Mouse (Mus musculus) myocyte (in vitro differentiated cells): ENCODE data around the gene Kif17. TPM values are rescaled to one million over a fixed set of nuclear protein-coding genes. Genes with fewer than 3 reads are reported as not detected.

Experiments used
- H3K27me3 ChIP-seq: one replicate; pipeline ENCODE4 v1.6.1; 2011; ENCODE audit not compliant: control insufficient read depth, insufficient read depth, insufficient read length
- H3K36me3 ChIP-seq: one replicate; pipeline ENCODE4 v1.6.1; 2011; ENCODE audit not compliant: control insufficient read depth, insufficient read depth
- H3K4me2 ChIP-seq: one replicate; pipeline ENCODE4 v1.6.1; 2011; ENCODE audit warnings: low read depth, control low read depth
- H3K4me3 ChIP-seq: one replicate; pipeline ENCODE4 v1.5.1; 2011; ENCODE audit warnings: mild to moderate bottlenecking, control low read depth, moderate library complexity
- H3K79me2 ChIP-seq: one replicate; pipeline ENCODE4 v1.6.1; 2011; ENCODE audit not compliant: control insufficient read depth, insufficient read depth
- H3ac ChIP-seq: one replicate; pipeline ENCODE4 v1.6.1; 2011; ENCODE audit not compliant: control insufficient read depth, insufficient read length
- CEBPB ChIP-seq: IDR thresholded peaks from 2 replicates; pipeline ENCODE4 v1.6.1; 2011; ENCODE audit warnings: mild to moderate bottlenecking, moderate library complexity; ENCODE audit not compliant: poor library complexity, insufficient read depth, severe bottlenecking
- E2F4 ChIP-seq: IDR thresholded peaks from one replicate; pipeline ENCODE4 v1.6.1; 2011; ENCODE audit warnings: mild to moderate bottlenecking, control low read depth, moderate library complexity; ENCODE audit not compliant: insufficient read depth
- MAX ChIP-seq: IDR thresholded peaks from one replicate; pipeline ENCODE4 v1.6.1; 2011; ENCODE audit warnings: low read depth, mild to moderate bottlenecking, control low read depth
- MYOD1 ChIP-seq, 3 experiments: IDR thresholded peaks; one replicate each; pipeline ENCODE4 v1.6.1; 2011; ENCODE audit warnings: control low read depth in 2 of 3, low read depth in 2 of 3, mild to moderate bottlenecking in 2 of 3, moderate library complexity in 1 of 3; ENCODE audit not compliant: insufficient read length in 2 of 3, control insufficient read depth in 1 of 3
- MYOG ChIP-seq, 3 experiments: IDR thresholded peaks; one replicate each; pipeline ENCODE4 v1.6.1; 2011; ENCODE audit warnings: control low read depth in 2 of 3, low read depth in 2 of 3, mild to moderate bottlenecking in 2 of 3; ENCODE audit not compliant: insufficient read length in 2 of 3, control insufficient read depth in 1 of 3, insufficient read depth in 1 of 3
- POLR2A ChIP-seq: IDR thresholded peaks from one replicate; pipeline ENCODE4 v1.6.1; 2011; ENCODE audit warnings: low read depth, mild to moderate bottlenecking, control low read depth, moderate library complexity; ENCODE audit not compliant: insufficient read length
- POLR2AphosphoS2 ChIP-seq: IDR thresholded peaks from one replicate; pipeline ENCODE4 v1.6.1; 2011; ENCODE audit warnings: low read depth, control low read depth; ENCODE audit not compliant: insufficient read length
- REST ChIP-seq: IDR thresholded peaks from one replicate; pipeline ENCODE4 v1.6.1; 2011; ENCODE audit warnings: mild to moderate bottlenecking, control low read depth, moderate library complexity; ENCODE audit not compliant: insufficient read depth, insufficient read length
- SRF ChIP-seq: IDR thresholded peaks from one replicate; pipeline ENCODE4 v1.6.1; 2011; ENCODE audit warnings: low read depth; ENCODE audit not compliant: control insufficient read depth, insufficient read length
- TCF12 ChIP-seq: IDR thresholded peaks from one replicate; pipeline ENCODE4 v1.6.1; 2011; ENCODE audit warnings: mild to moderate bottlenecking, control low read depth; ENCODE audit not compliant: poor library complexity, insufficient read depth, severe bottlenecking
- TCF3 ChIP-seq: IDR thresholded peaks from one replicate; pipeline ENCODE4 v1.6.1; 2011; ENCODE audit warnings: low read depth, control low read depth; ENCODE audit not compliant: insufficient read length
- USF1 ChIP-seq: IDR thresholded peaks from one replicate; pipeline ENCODE4 v1.6.1; 2011; ENCODE audit warnings: low read depth, mild to moderate bottlenecking, control low read depth, moderate library complexity
- polyA plus RNA-seq: library from polyadenylated mRNA; unstranded; fragments of >200 nt; fragmentation: generic; extraction: Trizol; gene quantifications from one replicate; pipeline ENCODE4 v1.2.1, GENCODE M21; 2012; ENCODE audit warnings: missing spikeins

Kif17 gene
- polyA plus RNA-seq, 1 experiment, result 0.20 TPM

DNA sequence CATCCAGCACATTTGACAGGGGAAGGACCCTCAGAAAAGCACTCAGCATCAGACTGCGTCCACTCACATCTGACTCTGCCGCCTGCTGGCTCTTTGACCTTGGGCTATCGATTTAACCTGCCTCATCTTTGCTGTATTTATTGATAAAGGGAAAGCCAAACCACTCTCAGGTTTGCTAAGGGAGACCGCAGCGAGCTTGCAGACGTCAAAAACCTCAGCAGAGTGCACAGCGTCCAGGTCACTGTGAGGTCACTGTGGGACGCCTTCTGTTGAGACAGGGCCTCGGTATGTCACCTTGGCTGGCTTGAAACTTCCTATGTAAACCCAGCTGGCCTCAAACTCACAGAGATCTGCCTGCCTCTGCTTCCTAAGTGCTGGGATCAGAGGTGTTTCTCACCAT, 87.1 kb downstream of the Kif17 start:
- Histone ChIP-seq H3K36me3 (no peaks in the 10 kb centered on the region), H3K79me2 (no peaks in the 10 kb centered on the region), H3ac (no peak overlapping the region), H3K4me3 (no peak overlapping the region), H3K27me3 (no peaks in the 10 kb centered on the region), H3K4me2 (no peak overlapping the region)
- TF ChIP-seq CEBPB, result no peak
- no peak for TF ChIP-seq POLR2A
- no peak for TF ChIP-seq TCF3
- no peak for TF ChIP-seq MYOD1 (IDR thresholded peaks at IDR 0.05; ENCODE audit: control insufficient read depth in 1 of 3, insufficient read length in 2 of 3, low read depth in 2 of 3)
- no peak for TF ChIP-seq MYOG (IDR thresholded peaks at IDR 0.05; ENCODE audit: control insufficient read depth in 1 of 3, insufficient read depth in 1 of 3, insufficient read length in 2 of 3, low read depth in 2 of 3)
- no peak for TF ChIP-seq REST
- no peak for TF ChIP-seq E2F4
- TF ChIP-seq MAX, result no peak
- TF ChIP-seq POLR2AphosphoS2, result no peak
- TF ChIP-seq USF1, result no peak
- no peak for TF ChIP-seq TCF12
- TF ChIP-seq SRF, result no peak

DNA sequence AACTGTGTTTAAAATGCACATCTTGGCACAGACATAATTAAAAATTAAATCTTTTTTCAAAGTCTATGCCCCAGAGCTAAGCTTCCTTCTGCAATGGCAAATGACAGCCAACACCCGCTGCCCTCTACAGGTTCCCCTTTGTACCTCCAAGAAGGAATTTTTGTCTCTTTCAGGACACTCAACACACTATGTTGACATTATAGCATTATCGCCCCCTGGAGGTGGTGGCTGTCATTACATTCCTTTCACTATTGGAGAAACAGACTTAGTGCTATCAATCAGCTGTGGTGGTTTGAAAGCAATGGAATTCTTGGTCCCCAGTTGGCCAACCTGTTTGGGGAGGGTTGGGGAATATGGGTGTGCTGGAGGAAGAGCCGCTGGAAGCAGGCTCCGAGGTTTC, 89.7 kb downstream of the Kif17 start:
- Histone ChIP-seq H3ac (no peak overlapping the region), H3K79me2 (no peaks in the 10 kb centered on the region), H3K27me3 (no peaks in the 10 kb centered on the region), H3K36me3 (no peaks in the 10 kb centered on the region), H3K4me3 (no peak overlapping the region), H3K4me2 (no peak overlapping the region)
- no peak for TF ChIP-seq POLR2AphosphoS2
- no peak for TF ChIP-seq POLR2A
- no peak for TF ChIP-seq MYOD1 (IDR thresholded peaks at IDR 0.05; ENCODE audit: control insufficient read depth in 1 of 3, insufficient read length in 2 of 3, low read depth in 2 of 3)
- no peak for TF ChIP-seq REST
- TF ChIP-seq E2F4, result no peak
- TF ChIP-seq SRF, result no peak
- no peak for TF ChIP-seq USF1
- no peak for TF ChIP-seq TCF3
- TF ChIP-seq MYOG (IDR thresholded peaks at IDR 0.05; ENCODE audit: control insufficient read depth in 1 of 3, insufficient read depth in 1 of 3, insufficient read length in 2 of 3, low read depth in 2 of 3), result no peak
- TF ChIP-seq MAX, result no peak
- no peak for TF ChIP-seq TCF12
- no peak for TF ChIP-seq CEBPB

- H3ac ChIP-seq, result no peak overlapping the region
Observed at GRCm38 (mm10) chr4:138341393-138341792, 91.2 kb downstream of the Kif17 start.

GRCm38 (mm10) chr4:138342048-138342447, 91.8 kb downstream of the Kif17 start:
- Histone ChIP-seq H3K27me3 (no peaks in the 10 kb centered on the region), H3K4me3 (no peak overlapping the region), H3ac (no peak overlapping the region), H3K79me2 (no peaks in the 10 kb centered on the region), H3K4me2 (no peak overlapping the region), H3K36me3 (no peaks in the 10 kb centered on the region)
- TF ChIP-seq REST (no peak), SRF (no peak), POLR2AphosphoS2 (no peak), USF1 (no peak), MYOD1 (IDR thresholded peaks at IDR 0.05; ENCODE audit: control insufficient read depth in 1 of 3, insufficient read length in 2 of 3, low read depth in 2 of 3) (no peak), TCF12 (no peak), MAX (no peak)

More at GRCm38 (mm10) chr4:138341393-138341792, 91.2 kb downstream of the Kif17 start:
- Histone ChIP-seq H3K79me2 (no peaks in the 10 kb centered on the region), H3K4me3 (no peak overlapping the region), H3K36me3 (no peaks in the 10 kb centered on the region), H3K27me3 (no peaks in the 10 kb centered on the region), H3K4me2 (no peak overlapping the region)
- TF ChIP-seq POLR2AphosphoS2, result no peak
- no peak for TF ChIP-seq MYOD1 (IDR thresholded peaks at IDR 0.05; ENCODE audit: control insufficient read depth in 1 of 3, insufficient read length in 2 of 3, low read depth in 2 of 3)
- no peak for TF ChIP-seq TCF3
- TF ChIP-seq REST, result no peak
- no peak for TF ChIP-seq POLR2A
- no peak for TF ChIP-seq TCF12
- no peak for TF ChIP-seq MYOG (IDR thresholded peaks at IDR 0.05; ENCODE audit: control insufficient read depth in 1 of 3, insufficient read depth in 1 of 3, insufficient read length in 2 of 3, low read depth in 2 of 3)
- TF ChIP-seq E2F4, result no peak
- no peak for TF ChIP-seq MAX

GRCm38 (mm10) chr4:138342778-138343177, 92.5 kb downstream of the Kif17 start:
- Histone ChIP-seq H3K27me3 (no peaks in the 10 kb centered on the region), H3K79me2 (no peaks in the 10 kb centered on the region), H3K4me3 (no peak overlapping the region), H3K4me2 (peak overlapping the region; percentile 76), H3K36me3 (no peaks in the 10 kb centered on the region), H3ac (no peak overlapping the region)
- TF ChIP-seq USF1 (no peak), REST (no peak), CEBPB (no peak)
